Mouse (Mus musculus): ENCODE results near the gene Gm7971. TPM values are rescaled to one million over a fixed set of nuclear protein-coding genes. Genes with fewer than 3 reads are reported as not detected.

Gene Gm7971
- not detected for polyA plus RNA-seq (2017; shearing (Covaris generic))

GRCm38 (mm10) chr5:95594775-95595174, at the start of gene Gm7971:
Gene Gm7971 (minus strand): TSS chr5:95594875.

Other genes starting within 250 kb of the Gm7971 start
- not detected for gene D5Ertd577e, start 138.1 kb downstream of the Gm7971 start, polyA plus RNA-seq (2017; shearing (Covaris generic))
- under 1 TPM; 0.23 to 0.76 TPM for gene Gm3286, start 84.1 kb downstream of the Gm7971 start, polyA plus RNA-seq (2017; shearing (Covaris generic))
- not detected for gene Gm7978, start 141.3 kb upstream of the Gm7971 start, polyA plus RNA-seq (2017; shearing (Covaris generic))
- gene Gm7982, start 147.1 kb upstream of the Gm7971 start, polyA plus RNA-seq (2017; shearing (Covaris generic)), result 1 to 10 TPM in 1 of 2 experiments, not detected in 1; 3.3 TPM
- under 1 TPM in 1 of 2 experiments, not detected in 1; 0.08 TPM for gene E330014E10Rik, start 181.1 kb upstream of the Gm7971 start, polyA plus RNA-seq (2017; shearing (Covaris generic))